Mouse (Mus musculus) limb, embryonic 15.5 days (tissue): ENCODE measurements at regions not wholly inside any gene's neighbourhood (a gene's known extent, or its start where the extent isn't known, plus 50 kb on each side); places are given as distances from the start of the nearest gene placed in this dataset.

Experiments used
- ATAC-seq: fragments of 200-750 bp; cut with Nextera tagmentation; 2 replicates; pipeline ENCODE4 v1.8.0; 2017; ENCODE audit warnings: low read depth, moderate TSS enrichment; ENCODE audit not compliant: insufficient number of reproducible peaks, low FRiP score, low TSS enrichment
- H3K27ac ChIP-seq: fragments of 300-500 bp; sonication (generic); 2 replicates; pipeline ENCODE4 v1.5.1; 2015; ENCODE audit warnings: moderate library complexity, mild to moderate bottlenecking, inconsistent platforms
- H3K27me3 ChIP-seq: fragments of 300-500 bp; sonication (generic); 2 replicates; pipeline ENCODE4 v1.6.1; 2015; ENCODE audit warnings: inconsistent platforms
- H3K36me3 ChIP-seq: fragments of 300-500 bp; sonication (generic); 2 replicates; pipeline ENCODE4 v1.6.1; 2015; ENCODE audit warnings: inconsistent platforms
- H3K4me1 ChIP-seq: fragments of 300-500 bp; sonication (generic); 2 replicates; pipeline ENCODE4 v1.6.1; 2015; ENCODE audit warnings: inconsistent platforms
- H3K4me2 ChIP-seq: fragments of 300-500 bp; sonication (generic); 2 replicates; pipeline ENCODE4 v1.6.1; 2015; ENCODE audit warnings: mild to moderate bottlenecking, inconsistent platforms
- H3K4me3 ChIP-seq: fragments of 300-500 bp; sonication (generic); 2 replicates; pipeline ENCODE4 v1.5.1; 2015; ENCODE audit warnings: mild to moderate bottlenecking, inconsistent platforms
- H3K9ac ChIP-seq: fragments of 300-500 bp; sonication (generic); 2 replicates; pipeline ENCODE4 v1.6.1; 2015; ENCODE audit warnings: inconsistent platforms
- H3K9me3 ChIP-seq: fragments of 300-500 bp; sonication (generic); 2 replicates; pipeline ENCODE4 v1.6.1; 2016; ENCODE audit warnings: inconsistent platforms
- WGBS: fragments of 180-500 bp; shearing (Covaris S2); methylation state at CpG from one replicate; pipeline ENCODE4 v1.1.7; 2015; 5-methylcytosine and 5-hydroxymethylcytosine counted together

- no peak overlapping the region for H3K4me2 ChIP-seq
- no peaks in the 10 kb centered on the region for H3K36me3 ChIP-seq
- no peak overlapping the region for H3K9ac ChIP-seq
- H3K27ac ChIP-seq: no peak overlapping the region
- no peaks in the 10 kb centered on the region for H3K4me1 ChIP-seq
- H3K27me3 ChIP-seq: no peaks in the 10 kb centered on the region
- H3K4me3 ChIP-seq: no peak overlapping the region
- H3K9me3 ChIP-seq: no peaks in the 10 kb centered on the region
- 73% methylated on average over 7 of the region's 7 CpGs for WGBS
- ATAC-seq: no peak
Observed at GRCm38 (mm10) chr13:31340363-31340948, 215.5 kb upstream of the Foxq1 start.

- Histone ChIP-seq H3K4me3 (no peak overlapping the region), H3K9me3 (no peaks in the 10 kb centered on the region), H3K9ac (no peak overlapping the region), H3K4me2 (no peak overlapping the region), H3K4me1 (no peaks in the 10 kb centered on the region), H3K27ac (no peak overlapping the region), H3K27me3 (no peaks in the 10 kb centered on the region), H3K36me3 (no peaks in the 10 kb centered on the region)
- 49% methylated on average over 15 of the region's 15 CpGs for WGBS
- no peak for ATAC-seq
Observed at GRCm38 (mm10) chr13:31341282-31342100, 214.4 kb upstream of the Foxq1 start.

GRCm38 (mm10) chr13:31346205-31346604 is 209.7 kb upstream of the Foxq1 start:
- Histone ChIP-seq H3K4me2 (no peak overlapping the region), H3K27me3 (no peaks in the 10 kb centered on the region), H3K9ac (no peak overlapping the region), H3K36me3 (no peaks in the 10 kb centered on the region), H3K27ac (no peak overlapping the region), H3K4me1 (no peaks in the 10 kb centered on the region), H3K4me3 (no peak overlapping the region), H3K9me3 (no peaks in the 10 kb centered on the region)
- no peak for ATAC-seq
- WGBS: 50% methylated on average over 1 of the region's 1 CpGs

- Histone ChIP-seq H3K9ac (no peak overlapping the region), H3K4me3 (no peak overlapping the region), H3K27me3 (no peaks in the 10 kb centered on the region), H3K4me2 (no peak overlapping the region), H3K36me3 (no peaks in the 10 kb centered on the region), H3K27ac (no peak overlapping the region), H3K4me1 (no peaks in the 10 kb centered on the region), H3K9me3 (no peaks in the 10 kb centered on the region)
- ATAC-seq: no peak
- WGBS: 64% methylated on average over 2 of the region's 2 CpGs
Observed at GRCm38 (mm10) chr13:31347000-31347399, 208.9 kb upstream of the Foxq1 start.

DNA sequence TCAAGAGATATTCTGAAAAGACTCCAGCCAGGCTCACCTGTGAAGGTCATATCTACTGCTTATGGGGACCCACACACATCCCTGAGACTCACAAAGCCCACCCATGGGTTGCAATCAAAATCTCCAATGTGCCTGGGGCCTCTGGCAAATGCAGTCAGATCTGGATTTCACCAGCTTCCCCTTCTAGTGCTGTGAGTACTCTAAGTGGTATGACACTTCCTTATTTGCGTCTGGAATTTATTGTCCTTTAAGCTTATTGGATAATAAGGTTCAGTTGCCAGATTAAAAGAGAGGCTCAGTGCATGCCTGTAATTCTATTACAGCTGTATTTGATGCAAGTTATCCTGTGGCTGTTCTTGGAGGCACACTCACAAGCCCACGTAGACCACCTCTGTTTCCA is 206.3 kb upstream of the Foxq1 start:
- no peaks in the 10 kb centered on the region for H3K4me1 ChIP-seq
- H3K4me3 ChIP-seq: no peak overlapping the region
- H3K36me3 ChIP-seq: no peaks in the 10 kb centered on the region
- no peak overlapping the region for H3K27ac ChIP-seq
- no peaks in the 10 kb centered on the region for H3K27me3 ChIP-seq
- no peak overlapping the region for H3K4me2 ChIP-seq
- no peak for ATAC-seq
- H3K9ac ChIP-seq: no peak overlapping the region
- 29% methylated on average over 2 of the region's 2 CpGs for WGBS
- no peaks in the 10 kb centered on the region for H3K9me3 ChIP-seq

- no peaks in the 10 kb centered on the region for H3K4me1 ChIP-seq
- no peak overlapping the region for H3K27ac ChIP-seq
- H3K9ac ChIP-seq: no peak overlapping the region
- no peaks in the 10 kb centered on the region for H3K36me3 ChIP-seq
- no peak overlapping the region for H3K4me2 ChIP-seq
- H3K9me3 ChIP-seq: no peaks in the 10 kb centered on the region
- no peaks in the 10 kb centered on the region for H3K27me3 ChIP-seq
- no peak for ATAC-seq
- H3K4me3 ChIP-seq: no peak overlapping the region
Observed at GRCm38 (mm10) chr13:31351481-31351880, 204.5 kb upstream of the Foxq1 start.

GRCm38 (mm10) chr13:31352825-31353224 is 203.1 kb upstream of the Foxq1 start:
- Histone ChIP-seq H3K36me3 (no peaks in the 10 kb centered on the region), H3K4me2 (no peak overlapping the region), H3K4me1 (no peaks in the 10 kb centered on the region), H3K9ac (no peak overlapping the region), H3K4me3 (no peak overlapping the region), H3K27me3 (no peaks in the 10 kb centered on the region), H3K27ac (no peak overlapping the region), H3K9me3 (no peaks in the 10 kb centered on the region)
- ATAC-seq: no peak
- 74% methylated on average over 5 of the region's 5 CpGs for WGBS

- Histone ChIP-seq H3K9ac (no peak overlapping the region), H3K36me3 (no peaks in the 10 kb centered on the region), H3K27me3 (no peaks in the 10 kb centered on the region), H3K27ac (no peak overlapping the region), H3K9me3 (no peaks in the 10 kb centered on the region), H3K4me1 (peaks cover 4% of the 10 kb centered on the region; the same call in 1 of the 2 replicates), H3K4me2 (no peak overlapping the region), H3K4me3 (no peak overlapping the region)
- ATAC-seq: no peak
- 76% methylated on average over 4 of the region's 4 CpGs for WGBS
Observed at GRCm38 (mm10) chr13:31359353-31359752, 196.6 kb upstream of the Foxq1 start.

DNA sequence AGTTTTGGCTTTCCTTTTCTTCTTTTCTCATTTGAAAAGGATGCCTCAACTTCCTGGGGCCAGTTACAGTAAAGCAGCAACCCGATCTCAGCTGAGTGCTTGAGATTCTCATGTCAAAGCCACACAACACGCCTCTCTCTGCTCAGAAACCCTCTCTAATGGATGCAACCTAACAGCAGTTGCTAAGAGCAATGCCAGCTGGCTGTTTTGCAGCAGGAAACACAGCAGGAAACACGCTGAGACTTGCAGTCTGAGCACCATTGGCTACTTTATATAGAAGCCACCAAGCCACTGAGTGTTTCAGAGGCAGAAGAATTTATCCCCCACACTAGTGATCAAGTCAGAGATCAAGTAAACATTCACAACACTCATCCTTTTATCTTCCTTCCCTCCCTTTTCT is 193.5 kb upstream of the Foxq1 start:
- no peak overlapping the region for H3K9ac ChIP-seq
- no peak overlapping the region for H3K27ac ChIP-seq
- H3K4me3 ChIP-seq: no peak overlapping the region
- H3K4me1 ChIP-seq: peaks cover 4% of the 10 kb centered on the region; the same call in 1 of the 2 replicates
- no peaks in the 10 kb centered on the region for H3K27me3 ChIP-seq
- no peaks in the 10 kb centered on the region for H3K9me3 ChIP-seq
- no peak for ATAC-seq
- H3K36me3 ChIP-seq: no peaks in the 10 kb centered on the region
- WGBS: 6% methylated on average over 3 of the region's 3 CpGs
- H3K4me2 ChIP-seq: no peak overlapping the region

DNA sequence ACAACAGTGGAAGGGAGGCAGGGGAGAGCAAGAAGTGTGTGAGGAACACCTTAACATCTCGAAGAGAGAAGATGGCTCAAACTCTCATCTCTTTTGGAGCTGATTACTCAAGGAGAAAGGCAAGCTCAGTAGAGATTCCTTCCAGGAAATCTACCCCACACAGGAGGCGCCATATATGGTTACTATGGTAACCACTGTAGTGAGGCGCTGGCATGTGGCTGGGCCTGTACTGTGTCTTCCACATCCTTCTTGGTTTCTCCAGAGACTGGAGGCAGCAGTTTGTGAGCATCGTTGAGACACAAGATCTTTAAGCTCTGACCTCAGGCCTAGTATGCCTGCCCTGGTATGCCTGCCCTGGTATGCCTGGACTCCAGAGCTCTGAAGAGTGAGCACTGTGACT is 191.6 kb upstream of the Foxq1 start:
- Histone ChIP-seq H3K9me3 (no peaks in the 10 kb centered on the region), H3K27me3 (no peaks in the 10 kb centered on the region), H3K9ac (no peak overlapping the region), H3K4me2 (no peak overlapping the region), H3K4me1 (peaks cover 4% of the 10 kb centered on the region; the same call in 1 of the 2 replicates), H3K36me3 (no peaks in the 10 kb centered on the region), H3K4me3 (no peak overlapping the region), H3K27ac (no peak overlapping the region)
- WGBS: 63% methylated on average over 4 of the region's 4 CpGs
- ATAC-seq: no peak

DNA sequence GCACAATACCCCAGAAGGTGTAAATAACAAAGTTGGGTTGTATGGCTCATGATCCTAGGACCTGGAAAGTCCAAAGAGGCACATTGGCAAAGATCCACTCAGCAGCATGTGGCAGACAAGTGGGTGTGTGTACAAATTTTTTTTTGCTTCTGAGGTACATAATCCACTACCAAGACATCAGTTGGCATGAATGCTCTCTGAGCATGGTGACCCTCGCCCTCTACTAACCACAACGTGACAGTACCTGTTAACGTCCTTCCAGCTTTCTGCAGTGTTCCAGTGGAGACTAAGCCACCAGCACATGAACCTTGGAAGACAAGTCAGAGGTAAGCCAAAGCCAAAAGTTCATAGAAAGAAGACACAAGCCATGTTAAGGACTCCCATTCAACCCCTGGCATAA is 188.7 kb upstream of the Foxq1 start:
- H3K9me3 ChIP-seq: no peaks in the 10 kb centered on the region
- H3K27ac ChIP-seq: no peak overlapping the region
- no peak overlapping the region for H3K9ac ChIP-seq
- H3K36me3 ChIP-seq: no peaks in the 10 kb centered on the region
- WGBS: 92% methylated on average over 3 of the region's 3 CpGs
- no peak for ATAC-seq
- H3K4me3 ChIP-seq: no peak overlapping the region
- H3K4me1 ChIP-seq: peaks cover 11% of the 10 kb centered on the region
- H3K4me2 ChIP-seq: no peak overlapping the region
- no peaks in the 10 kb centered on the region for H3K27me3 ChIP-seq

GRCm38 (mm10) chr13:31369182-31369581 is 186.8 kb upstream of the Foxq1 start:
- no peak for ATAC-seq
- Histone ChIP-seq H3K9ac (no peak overlapping the region), H3K27me3 (no peaks in the 10 kb centered on the region), H3K36me3 (no peaks in the 10 kb centered on the region), H3K27ac (no peak overlapping the region), H3K4me2 (no peak overlapping the region), H3K9me3 (no peaks in the 10 kb centered on the region), H3K4me3 (no peak overlapping the region), H3K4me1 (peaks cover 11% of the 10 kb centered on the region)
- 72% methylated on average over 4 of the region's 4 CpGs for WGBS
